Mouse (Mus musculus) frontal cortex, adult 2 months (tissue): Measurements from ENCODE around the gene Hdhd3. TPM values are rescaled to one million over a fixed set of nuclear protein-coding genes. Genes with fewer than 3 reads are reported as not detected.
A peak's percentile ranks its signal among the peaks of the same experiment; 100 is the strongest.

Experiments
- DNase-seq, 2 experiments: peaks; one replicate each; pipeline ENCODE4 v3.0.0; 2022; ENCODE audit warnings: low spot score in 1 of 2; ENCODE audit errors: extremely low spot score in 1 of 2
- polyA plus RNA-seq: library from polyadenylated mRNA; depleted of rRNA; stranded (reverse); fragments of >200 nt; gene quantifications from 2 replicates; pipeline ENCODE4 v1.2.3, GENCODE M21; 2012

Gene Hdhd3
- polyA plus RNA-seq, 1 experiment, result 6.8 TPM

- no peak for DNase-seq
Observed at GRCm38 (mm10) chr4:62513998-62514506, 10.8 kb upstream of the Hdhd3 start.

- no peak for DNase-seq
Observed at GRCm38 (mm10) chr4:62509946-62510345, 6.7 kb upstream of the Hdhd3 start.

GRCm38 (mm10) chr4:62508839-62509238, 5.6 kb upstream of the Hdhd3 start:
- no peak for DNase-seq

DNA sequence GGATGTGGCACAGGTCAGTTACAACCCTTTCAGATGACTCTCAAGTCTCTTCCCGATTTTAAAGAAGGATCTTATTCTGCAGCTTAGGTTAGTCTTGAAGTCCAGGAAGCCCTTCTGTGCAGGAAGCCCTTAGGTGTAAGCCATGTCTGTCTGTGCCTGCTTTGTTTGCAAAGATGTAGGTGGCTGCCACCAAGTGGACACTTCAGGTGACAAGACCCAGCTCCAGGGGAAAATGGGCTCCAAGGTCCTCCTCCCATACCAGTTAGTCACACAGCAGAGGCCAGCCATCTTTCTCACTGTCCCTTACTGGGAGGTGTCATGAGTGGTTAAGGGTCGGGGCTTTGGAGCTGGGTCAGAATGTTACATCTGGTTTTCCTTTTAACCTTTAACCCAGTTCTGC, 3.5 kb upstream of the Hdhd3 start:
- DNase-seq, result no peak

DNA sequence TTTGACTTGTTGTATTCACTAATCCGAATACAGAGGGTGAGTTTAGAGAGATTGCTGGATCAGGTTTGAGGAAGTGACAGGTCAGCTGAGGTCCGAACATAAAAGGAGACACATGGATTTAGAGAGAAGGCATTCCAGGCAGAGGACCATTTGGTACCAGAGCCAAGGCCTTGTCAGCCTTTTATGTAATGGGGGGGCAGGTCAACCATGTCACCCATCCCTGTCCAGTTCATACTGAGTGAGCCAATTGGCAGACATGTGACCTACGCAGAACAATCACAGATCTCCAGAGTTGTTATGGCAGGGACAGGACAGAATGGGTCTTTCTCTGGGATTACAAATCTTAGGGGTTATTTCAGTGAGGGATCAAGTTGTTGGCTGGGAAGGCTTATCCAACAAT, 2.7 kb upstream of the Hdhd3 start:
- DNase-seq, result no peak

DNA sequence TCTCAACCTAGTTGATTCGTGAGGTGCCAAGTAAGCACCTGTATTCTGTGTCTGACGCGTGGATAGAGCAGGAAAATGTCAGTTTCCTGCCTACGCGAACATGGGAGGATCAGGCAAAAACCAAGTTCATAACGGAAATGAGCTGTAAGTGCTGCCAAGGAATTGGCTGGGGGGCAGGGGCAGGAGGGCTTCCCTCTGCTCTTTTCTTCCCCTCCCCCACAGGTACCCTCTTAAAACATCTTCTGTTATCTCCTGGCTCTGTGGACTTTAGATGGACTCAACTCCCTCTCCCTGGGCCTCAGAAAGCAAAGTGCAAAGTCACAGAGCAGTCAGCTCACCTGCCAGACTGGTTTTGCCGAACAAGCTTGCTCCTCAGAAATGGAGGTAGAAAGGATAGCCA, 298 bp downstream of the Hdhd3 start:
- no peak for DNase-seq

DNA sequence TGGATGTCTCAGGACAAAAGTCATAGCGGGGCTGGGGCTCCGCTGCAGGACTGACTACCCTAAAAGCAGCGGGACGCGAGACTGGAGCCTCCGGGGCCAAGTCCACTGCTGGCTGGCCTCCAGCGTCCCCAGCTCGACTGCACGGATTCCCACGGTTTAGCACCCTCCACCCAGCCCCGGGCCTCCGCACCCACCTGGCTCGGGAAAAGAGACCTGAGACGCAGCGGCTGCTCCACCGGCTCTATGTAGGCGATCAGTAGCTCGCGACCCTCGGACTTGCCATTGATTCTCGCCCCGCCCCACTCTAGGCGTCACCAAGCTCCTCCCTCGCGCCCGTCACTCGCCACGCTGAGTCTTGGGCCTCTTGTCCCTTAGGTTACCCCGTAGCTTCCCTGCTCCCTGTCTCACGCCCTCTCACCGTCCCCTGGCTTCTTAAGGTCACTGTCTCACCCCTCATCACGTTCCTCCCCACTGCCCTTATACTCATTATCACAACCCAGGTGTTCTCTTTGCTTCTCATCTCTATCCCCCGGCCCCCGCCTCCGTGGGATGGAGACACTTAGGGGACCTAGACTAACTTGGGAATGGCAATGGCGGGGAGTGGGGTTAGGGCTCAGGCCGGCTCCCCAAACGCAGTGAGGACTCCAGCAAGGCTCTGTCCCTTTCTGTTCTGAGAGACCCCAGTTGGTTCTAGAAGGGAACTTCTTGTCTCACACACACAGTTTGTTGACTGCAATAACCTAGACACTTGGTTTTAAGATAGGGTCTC, 1.1 kb downstream of the Hdhd3 start:
- peak; percentile 86 to 92 for DNase-seq

GRCm38 (mm10) chr4:62501534-62501933, 1.7 kb downstream of the Hdhd3 start:
- no peak for DNase-seq

- no peak for DNase-seq
Observed at GRCm38 (mm10) chr4:62500799-62501198, 2.5 kb downstream of the Hdhd3 start.

DNA sequence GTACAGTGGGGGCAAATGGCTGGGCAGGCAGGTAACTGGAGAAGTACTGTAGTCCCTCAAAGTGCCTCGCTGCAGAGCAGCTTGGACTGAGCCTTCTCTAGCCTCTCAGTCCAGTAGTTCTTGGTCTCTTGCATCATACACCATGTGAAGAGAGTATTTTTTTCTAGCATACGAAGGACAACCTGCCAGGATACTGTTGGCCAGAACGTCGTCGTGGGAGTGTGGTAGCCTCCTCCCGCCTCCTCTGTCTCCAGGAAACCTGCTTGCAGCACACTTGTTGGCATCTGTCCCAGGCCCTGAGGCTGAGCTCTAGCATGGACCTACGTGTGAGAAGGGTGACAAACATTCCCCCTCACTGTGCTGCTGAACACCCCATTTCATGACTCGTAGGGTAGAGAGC, 6.5 kb downstream of the Hdhd3 start:
- DNase-seq, result peak; percentile 58 to 79

DNA sequence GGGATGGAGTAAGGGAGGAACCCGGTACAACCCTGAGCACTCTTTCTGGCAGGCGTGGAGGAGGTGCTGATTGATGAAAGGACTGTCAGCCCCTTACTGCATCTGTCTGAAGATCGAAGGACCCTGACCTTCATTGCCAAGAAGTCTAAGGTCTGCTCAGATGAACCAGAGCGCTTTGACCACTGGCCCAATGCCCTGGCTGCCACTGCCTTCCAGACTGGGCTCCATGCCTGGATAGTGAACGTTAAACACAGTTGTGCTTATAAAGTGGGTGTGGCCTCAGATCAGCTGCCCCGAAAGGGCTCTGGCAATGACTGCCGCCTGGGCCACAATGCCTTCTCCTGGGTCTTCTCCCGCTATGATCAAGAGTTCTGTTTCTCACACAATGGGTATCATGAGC, 7.3 kb downstream of the Hdhd3 start:
- DNase-seq, result no peak

GRCm38 (mm10) chr4:62494230-62494629, 9.0 kb downstream of the Hdhd3 start:
- DNase-seq, result no peak

DNA sequence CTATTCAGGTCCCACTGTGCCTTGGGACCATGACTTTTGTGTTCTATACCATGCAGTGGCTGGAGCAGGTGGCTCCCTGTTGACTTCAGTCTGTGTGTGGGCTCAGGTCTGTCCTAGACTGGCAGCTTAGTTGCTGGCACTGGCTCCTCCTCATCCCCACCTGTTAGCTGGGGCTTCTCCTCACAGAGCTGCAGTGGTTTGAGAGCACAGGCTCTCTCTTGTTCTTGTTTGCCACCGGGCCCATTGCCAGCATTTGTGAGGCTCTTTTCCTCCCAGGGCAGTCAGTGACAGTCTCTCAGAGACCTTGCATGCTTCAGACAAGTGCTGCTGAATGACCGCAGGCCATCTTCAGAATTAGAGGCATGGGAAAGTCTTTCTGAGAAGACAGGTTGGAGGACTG, 10.6 kb downstream of the Hdhd3 start:
- DNase-seq, result no peak

DNA sequence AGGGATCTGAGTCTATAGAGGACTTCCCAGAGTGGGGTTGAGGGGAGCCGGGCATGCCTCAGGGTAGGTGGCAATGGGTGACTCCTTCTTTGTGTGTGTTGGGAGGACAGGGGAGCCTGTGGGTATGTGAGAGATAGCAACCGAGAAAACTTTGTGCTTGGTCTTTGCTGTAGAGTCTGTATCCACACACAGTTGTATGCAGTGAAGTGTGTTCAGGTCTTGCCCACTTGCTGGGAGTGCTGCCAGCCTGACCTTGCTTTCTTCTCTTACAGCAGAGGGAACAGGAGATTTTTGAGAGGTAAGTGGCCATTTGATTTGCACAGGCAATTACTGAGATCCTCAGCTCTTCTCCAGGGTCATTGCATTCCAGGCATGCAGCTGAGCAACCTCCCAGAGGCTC, 15.4 kb downstream of the Hdhd3 start:
- no peak for DNase-seq

DNA sequence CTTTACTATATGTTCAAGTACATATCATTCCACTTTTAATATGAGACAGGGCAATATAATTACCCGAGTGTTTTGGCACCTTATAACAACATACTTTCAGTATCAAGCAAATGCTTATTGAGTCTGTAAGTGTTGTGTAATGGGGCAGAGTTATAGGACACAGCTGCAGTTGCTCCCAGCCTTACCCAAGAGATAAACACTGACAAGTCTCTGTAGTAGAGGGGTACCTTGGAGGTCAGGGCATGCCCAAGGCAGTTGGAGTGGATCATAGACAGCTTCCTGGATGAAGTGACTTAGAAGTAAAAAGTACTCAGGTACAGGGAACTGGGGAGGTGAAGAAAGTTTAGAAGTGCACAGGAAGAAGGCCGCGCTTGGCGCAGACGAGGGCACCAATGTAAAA, 16.1 kb downstream of the Hdhd3 start:
- DNase-seq, result no peak

DNA sequence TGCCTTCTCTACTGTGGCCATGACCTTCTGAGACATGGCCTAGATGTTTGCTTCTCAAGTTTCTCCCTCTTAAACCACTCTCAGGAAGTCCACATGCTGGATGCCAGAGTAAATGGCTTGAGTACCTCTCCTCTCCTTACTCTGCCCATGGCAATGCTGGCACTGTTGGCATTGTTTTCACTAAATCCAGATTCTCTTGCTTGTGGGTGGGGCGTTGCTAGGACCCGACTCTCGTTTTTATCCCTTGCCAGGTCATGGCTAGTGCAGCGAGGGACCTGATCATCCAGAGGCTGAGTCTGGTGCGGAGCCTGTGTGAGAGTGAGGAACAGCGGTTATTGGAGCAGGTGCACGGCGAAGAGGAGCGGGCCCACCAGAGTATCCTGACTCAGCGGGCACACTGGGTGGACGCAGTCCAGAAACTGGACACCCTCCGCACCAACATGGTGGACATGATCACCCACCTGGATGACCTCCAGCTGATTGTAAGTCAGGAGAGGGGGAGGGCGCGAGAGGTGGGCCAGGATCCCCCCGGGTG, 17.0 kb downstream of the Hdhd3 start:
- no peak for DNase-seq

- DNase-seq, result no peak
Observed at GRCm38 (mm10) chr4:62485450-62486161, 17.7 kb downstream of the Hdhd3 start.

GRCm38 (mm10) chr4:62484928-62485327, 18.3 kb downstream of the Hdhd3 start:
- no peak for DNase-seq

DNA sequence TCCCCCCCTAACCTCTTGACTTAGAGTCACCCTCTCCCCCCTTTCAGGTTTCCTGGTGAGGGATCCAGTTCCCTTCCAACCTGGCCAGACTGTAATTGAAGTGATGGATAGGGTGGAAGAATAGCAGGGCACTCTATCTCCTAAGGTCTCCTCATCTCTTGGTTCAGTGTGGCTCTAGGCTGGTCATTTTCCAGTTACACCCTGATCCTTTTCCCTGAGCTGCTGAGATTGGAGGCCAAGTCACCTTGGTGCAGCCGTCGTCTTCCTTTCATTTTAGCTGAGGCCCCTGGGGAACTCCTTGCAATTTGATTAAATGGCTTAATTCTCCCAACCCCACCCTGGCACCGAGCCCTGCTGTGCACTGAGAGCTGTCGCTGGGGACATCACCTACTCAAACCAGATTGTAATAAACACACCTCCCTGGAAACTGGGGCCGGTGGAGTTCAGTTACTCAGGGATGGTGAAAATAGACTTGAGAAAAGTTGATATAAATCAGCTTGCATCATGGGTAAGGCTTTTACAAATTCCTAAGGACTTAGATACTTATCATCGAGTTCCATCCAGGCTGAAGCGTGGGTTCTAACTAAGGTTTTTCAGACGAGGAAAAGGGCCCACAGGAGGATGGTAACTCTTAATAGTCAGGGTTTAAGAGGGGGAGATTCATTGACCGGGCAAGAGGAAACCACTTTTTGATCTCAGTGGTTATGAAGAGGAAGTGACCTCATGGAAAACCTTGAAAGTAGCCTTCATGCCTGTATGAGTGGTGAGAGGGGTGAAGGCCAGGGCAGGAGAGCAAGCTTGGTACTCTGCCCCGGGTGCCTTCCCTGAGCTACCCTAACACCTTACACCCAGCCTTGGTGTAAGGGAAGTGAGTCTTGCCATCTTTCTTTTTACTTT, 22.3 kb downstream of the Hdhd3 start:
- no peak for DNase-seq

DNA sequence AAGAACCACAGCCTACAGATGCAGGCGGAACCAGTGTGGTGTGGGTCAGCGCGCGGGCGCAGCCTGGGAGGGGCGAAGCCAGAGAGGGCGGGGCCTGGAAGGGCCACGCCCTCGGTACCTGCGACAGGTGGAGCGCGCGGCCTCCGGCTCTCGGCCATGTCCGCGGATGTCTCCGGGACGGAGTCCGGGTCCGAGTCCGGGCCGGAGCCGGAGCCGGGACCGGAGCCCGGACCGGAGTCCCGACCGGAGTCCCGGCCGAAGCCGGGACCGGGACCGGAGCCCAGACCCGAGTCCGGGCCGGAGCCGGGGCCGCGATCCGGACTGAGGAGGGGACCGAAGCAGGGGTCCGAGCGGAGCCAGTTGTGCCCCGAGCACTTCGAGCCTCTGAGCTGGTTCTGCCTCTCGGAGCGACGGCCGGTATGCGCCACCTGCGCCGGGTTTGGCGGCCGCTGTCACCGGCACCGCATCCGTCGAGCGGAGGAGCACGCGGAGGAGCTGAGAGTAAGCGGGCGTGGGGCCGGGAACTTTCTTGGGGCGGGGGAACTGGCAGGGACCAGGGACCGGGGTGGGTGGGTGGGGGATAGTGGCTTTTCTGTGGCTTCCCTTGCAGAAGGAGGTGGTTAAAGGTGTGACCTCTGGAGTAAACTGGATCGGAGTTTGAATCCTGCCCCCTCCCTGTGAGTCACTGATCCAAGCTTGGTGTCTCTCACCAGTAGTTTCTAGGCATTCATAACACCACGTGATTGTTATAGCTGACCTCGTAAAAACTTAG, 23.1 kb downstream of the Hdhd3 start, which contains the start of gene Bspry:
Gene Bspry, plus strand, starts transcription at position 117 of the 772 bp plus-strand sequence.
- DNase-seq, result no peak
